Mouse (Mus musculus) ovary, postnatal 36 days (tissue): Measurements from ENCODE around the gene Nlk.
"Not testable (repeated sequence)": the region's sequence is repeated elsewhere in the genome, so short reads cannot be mapped to it uniquely, and the experiment has no call there.

Experiments used
- DNase-seq: peaks from one replicate; pipeline ENCODE4 v3.0.0; 2022; ENCODE audit warnings: low spot score, mixed read lengths

Gene Nlk

DNA sequence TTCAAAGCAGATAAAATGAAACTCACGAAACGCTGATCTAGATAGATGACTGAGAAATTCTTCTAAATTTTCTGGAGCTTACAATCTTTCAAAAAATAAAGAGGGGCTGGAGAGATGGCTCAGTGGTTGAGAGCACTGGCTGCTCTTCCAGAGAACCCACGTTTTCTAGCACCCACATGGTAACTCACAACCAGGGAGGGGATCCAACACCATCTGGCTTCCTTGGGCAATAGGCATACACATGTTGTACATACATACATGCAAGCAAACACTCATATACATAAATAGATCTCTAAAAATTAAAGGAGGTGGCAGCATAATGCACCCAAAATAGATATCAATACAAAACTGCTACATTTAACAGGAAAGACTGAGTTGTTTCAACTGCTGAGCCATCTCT, 16.1 kb downstream of the Nlk start:
- DNase-seq = no peak

- DNase-seq = no peak
Observed at GRCm38 (mm10) chr11:78678761-78679160, 18.4 kb downstream of the Nlk start.

DNA sequence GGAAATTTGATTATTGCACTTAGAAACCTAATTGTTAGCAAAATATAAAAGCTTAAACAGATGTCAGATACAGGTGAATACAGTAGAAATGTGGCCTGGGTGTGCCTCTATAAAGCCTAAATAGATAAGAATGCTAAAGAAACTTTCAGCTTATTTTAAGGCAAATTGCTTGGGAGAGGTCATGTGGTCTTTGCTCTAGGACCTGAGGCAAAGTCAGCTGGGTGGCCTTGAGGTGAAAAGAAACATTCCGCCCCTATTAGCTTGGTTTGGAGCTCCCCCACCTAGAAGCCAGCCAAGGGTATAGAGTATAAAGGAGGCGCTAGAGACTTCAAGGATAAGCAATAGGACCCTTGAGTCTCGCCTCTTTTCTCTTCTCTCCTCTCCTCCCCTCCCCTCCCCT, 28.5 kb downstream of the Nlk start:
- DNase-seq = no peak

GRCm38 (mm10) chr11:78664853-78665252, 32.3 kb downstream of the Nlk start:
- DNase-seq = no peak

DNA sequence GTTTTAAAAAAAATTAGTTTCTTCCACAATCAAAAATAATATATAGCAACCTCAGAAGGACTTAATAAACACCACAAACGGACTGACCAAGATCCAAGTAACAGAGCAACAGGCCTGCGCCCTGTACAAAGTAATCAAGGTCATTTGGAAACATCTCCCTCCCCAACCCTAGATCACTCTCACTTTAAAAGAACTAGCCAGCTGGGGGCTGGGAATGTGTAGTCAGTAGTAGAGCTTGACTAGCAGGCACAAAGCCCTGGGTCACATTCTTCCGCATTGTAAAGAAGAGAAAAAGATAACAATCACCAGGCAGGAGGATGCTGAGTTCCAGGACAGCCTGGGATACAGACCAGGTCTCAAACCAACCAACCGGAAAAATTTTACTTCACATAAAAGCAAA, 33.3 kb downstream of the Nlk start:
- no peak for DNase-seq

DNA sequence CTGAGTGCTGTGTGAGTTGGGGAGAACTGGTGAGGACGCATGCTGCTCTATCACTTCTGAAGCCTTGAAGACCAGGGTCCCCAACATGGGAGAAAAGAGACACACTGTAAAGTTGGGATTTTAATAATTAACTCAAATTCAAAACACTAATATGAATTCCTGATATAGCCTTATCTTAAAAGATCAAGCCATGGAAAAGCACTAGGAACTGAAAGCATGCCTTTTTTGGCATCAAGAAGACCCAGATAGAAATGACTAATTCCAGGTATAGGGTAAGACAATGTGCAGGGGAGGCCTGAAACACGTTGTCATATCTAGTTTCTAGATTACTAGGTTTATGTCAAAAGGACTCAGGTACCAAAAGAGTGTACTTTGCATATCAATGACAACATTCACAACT, 48.0 kb downstream of the Nlk start:
- no peak for DNase-seq

DNA sequence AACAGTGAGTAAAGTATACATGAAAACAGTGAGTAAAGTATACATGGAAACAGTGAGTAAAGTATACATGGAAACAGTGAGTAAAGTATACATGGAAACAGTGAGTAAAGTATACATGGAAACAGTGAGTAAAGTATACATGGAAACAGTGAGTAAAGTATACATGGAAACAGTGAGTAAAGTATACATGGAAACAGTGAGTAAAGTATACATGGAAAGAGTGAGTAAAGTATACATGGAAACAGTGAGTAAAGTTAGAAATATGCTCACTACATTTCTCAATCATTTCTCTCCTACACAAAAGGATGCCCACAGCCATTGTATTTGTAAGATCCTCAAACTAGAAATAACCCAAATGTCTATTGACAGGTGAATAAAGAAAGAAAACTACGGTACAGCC, 48.8 kb downstream of the Nlk start:
- not testable (repeated sequence) for DNase-seq

- peak; percentile 9 for DNase-seq
Observed at GRCm38 (mm10) chr11:78643746-78644145, 53.4 kb downstream of the Nlk start.

DNA sequence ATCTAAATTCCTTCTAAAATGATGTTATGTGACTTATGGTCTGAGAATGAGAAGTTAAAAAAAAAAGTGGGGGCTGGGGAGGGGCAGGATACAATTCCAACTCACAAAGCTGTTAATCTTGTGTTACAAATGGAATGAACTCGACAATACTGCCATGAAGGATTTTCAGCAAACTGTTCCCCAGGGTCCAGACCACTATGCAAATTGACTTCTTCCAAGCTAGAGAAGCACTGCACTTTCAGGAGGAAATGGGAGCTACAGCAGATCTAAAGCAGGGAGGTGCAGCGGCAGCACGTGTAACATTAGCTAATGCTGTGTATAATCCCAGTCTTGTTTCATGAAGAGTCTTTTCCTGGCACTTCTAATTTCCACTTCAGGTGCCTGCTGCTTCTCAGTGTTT, 55.0 kb downstream of the Nlk start:
- DNase-seq = no peak

GRCm38 (mm10) chr11:78641088-78641487, 56.1 kb downstream of the Nlk start:
- no peak for DNase-seq

- DNase-seq = no peak
Observed at GRCm38 (mm10) chr11:78632782-78633181, 64.4 kb downstream of the Nlk start.

GRCm38 (mm10) chr11:78628871-78629270, 68.3 kb downstream of the Nlk start:
- no peak for DNase-seq

GRCm38 (mm10) chr11:78624377-78624776, 72.8 kb downstream of the Nlk start:
- no peak for DNase-seq

DNA sequence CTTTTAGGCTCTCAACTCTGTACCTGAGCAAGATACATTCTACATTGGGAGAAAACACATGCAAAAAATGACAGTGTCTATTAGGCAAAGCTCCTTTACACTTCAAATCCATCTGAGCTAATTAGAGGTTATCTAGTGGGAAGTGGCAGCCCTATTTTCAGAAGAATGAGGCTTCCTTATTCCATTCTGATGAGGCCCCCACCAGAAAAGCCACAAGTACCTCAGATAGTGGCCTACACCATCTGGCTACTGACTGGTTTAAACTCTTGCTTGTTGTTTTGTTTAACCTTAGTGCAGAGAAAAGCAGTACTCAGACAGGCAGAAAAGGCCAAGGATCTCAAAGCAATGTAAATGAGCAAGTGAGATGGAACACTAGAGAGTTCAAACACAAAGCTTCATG, 75.2 kb downstream of the Nlk start:
- DNase-seq = no peak

DNA sequence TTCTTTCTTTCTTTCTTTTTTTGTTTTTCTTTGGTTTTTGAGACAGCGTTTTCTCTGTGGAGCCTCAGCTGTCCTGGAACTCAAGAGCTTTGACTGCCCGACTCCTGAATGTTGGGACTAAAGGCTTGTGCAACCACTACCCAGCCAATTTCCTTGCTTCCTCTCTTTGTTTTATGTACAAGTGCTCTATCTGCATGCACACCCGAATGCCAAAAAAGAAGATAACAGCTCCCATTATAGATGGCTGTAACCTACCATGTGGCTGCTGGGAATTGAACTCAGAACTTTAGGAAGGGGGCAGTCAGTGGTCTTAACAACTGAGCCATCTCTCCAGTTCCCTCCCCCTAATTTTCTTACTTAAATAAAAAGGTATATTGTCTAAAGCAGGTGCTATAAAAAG, 77.0 kb downstream of the Nlk start:
- DNase-seq = no peak

DNA sequence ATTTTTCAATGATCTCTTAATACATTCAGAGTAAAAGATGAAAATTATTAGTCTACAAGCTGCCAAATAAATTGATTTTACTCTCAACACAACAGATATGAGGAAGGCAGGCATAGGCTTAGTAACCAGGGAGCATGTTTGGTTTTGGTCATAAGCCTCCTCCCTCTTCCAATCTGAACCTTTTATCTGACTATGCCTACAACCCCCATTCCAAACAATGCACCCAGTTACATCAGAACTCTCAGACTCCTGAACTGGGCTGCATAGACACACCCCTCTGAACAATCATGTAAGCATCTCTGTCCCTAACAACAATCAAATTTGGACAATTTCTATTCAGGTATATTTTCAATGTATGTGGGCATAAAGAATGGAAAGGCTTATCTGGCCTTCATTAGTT, 85.9 kb downstream of the Nlk start:
- DNase-seq = no peak

DNA sequence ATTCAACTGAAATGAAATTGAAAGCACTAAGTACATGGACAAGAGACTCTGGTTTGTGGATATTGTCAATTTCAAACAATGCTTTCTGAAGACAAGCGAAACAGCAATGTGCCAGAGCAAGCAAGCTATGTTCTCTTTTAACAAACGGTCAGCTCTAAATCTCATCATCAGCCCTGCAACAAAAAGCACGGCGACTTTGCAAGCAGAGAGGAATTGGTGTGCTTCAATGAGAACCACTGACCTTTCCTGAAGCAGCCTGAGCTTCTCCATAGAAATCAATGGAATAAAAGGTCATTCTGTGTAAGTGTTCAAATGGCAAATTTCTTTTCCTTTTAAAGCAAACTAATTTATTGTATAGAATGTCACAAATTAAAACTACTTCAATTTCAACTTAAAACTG, 87.5 kb downstream of the Nlk start:
- DNase-seq = no peak

DNA sequence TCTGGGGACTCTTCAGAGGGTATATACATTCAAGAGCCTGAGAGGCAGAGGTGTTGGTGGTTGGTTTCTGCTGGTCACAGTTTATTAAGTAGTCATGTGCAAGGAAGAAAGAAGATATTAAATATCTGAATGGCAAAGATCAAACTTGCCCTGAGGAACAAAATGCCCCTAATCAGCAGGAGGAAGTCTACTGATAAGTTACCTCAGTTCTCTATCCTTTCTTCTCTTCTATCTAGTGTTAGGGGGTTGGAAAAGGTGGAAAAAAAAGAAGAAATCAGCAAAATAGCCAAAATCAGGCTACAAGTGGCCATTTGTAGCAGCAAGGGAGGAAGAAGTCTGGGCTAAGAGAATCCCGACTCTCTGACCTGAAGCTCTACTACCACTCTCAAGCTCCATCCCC, 92.3 kb downstream of the Nlk start:
- DNase-seq = no peak

- no peak for DNase-seq
Observed at GRCm38 (mm10) chr11:78602781-78603180, 94.4 kb downstream of the Nlk start.

DNA sequence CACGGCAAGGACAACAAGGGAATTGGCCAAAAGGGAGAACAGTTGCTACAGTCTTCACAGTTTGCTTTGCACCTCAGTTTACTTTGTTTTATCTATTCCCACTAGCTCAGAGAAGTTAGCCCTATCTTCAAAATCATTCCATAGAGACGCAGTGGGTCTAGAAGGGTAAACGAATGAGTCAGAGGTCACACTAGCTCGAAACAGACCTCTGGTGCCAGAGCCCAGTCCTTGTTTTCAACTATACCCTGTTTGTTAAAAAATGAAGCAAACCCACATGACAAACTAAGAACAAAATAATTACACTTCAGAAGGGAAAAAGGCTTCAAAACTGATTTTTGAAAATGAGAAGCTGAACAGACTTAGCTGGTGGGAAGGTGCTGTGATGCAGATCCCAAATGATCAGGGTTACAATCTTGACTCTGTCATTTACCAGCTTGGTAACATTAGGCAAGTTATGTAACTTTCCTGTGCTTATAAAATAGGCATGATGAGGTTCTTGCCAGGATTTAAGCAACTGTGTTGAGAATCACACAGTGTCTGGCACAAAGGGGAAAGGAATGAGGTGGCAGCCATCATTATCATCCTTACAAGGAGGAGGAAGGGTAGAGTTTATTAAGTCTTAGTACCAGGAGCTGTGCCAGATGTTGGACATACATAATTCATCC, 96.1 kb downstream of the Nlk start:
- no peak for DNase-seq

DNA sequence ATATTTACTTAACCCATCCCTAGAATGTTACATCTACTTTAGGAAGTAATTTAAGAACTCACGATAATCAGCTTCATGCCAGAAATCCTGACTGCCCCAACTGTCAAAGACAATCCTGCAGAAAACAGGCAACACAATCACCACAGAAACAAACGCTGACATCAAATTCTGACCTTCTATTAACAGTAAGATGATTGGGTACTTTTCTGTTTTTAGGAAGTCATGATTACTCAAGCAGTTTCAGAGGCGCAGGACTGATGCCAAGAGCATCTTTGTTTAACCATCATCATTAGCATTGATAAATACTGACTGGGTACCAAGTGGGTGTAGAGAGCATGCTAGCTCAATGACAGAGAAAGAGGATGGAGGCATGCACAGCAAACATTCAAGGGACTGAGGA, 96.7 kb downstream of the Nlk start:
- DNase-seq = no peak

GRCm38 (mm10) chr11:78600051-78600450, 97.1 kb downstream of the Nlk start:
- no peak for DNase-seq

DNA sequence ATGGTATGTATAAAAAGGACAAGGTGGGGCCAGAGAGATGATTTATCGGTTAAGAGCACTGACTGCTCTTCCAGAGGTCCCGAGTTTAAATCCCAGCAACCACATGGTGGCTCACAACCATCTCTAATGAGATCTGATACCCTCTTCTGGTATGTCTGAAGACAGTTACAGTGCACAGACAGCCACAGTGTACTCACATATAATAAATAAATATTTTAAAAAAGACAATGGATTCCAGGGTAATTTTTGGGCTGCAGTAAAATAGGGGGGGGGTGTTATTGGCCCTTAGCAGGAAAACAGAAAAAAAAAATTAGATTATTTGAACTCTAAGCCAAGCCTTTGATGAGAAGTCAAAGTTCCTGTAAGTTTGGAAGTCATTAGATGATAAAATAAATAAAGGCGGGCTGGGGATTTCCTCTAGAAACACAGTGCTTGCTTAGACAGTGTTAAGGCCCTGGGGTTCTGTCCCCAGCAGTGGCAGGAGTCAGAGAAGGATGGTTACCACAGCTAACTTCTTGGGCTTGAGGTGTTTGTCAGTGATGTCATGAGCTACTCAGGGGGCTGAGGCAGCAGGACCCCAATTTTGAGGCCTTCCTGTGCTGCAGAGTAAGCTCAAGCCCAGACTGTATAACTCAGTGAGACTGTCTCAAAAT, 98.3 kb downstream of the Nlk start:
- no peak for DNase-seq

DNA sequence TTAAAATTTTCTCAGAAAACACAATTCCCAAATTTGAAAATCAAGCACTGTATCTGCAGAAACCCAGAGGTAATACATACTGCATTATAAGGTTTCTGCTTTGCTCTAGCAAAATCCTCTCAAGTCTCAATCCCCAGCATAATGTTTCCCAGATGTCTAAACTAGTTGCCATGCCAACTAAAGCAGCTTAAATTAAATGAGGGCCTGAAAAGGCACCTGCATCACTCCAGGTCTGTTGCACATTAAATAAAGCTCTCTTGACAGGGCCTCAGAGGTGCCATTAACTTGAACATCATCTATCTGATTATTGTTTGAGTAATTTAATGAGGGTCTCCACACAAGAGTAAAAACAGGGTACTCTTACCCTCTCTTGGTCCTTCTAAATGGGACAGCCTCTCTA, 100.4 kb downstream of the Nlk start:
- no peak for DNase-seq
